Mouse (Mus musculus) heart, embryonic 12.5 days (tissue): ENCODE measurements around the gene Nr4a1. TPM values are rescaled to one million over a fixed set of nuclear protein-coding genes. Genes with fewer than 3 reads are reported as not detected.

Experiments
- ATAC-seq: fragments of 200-750 bp; cut with Nextera tagmentation; 2 replicates; pipeline ENCODE4 v1.8.0; 2017; ENCODE audit warnings: moderate TSS enrichment, moderate library complexity; ENCODE audit not compliant: insufficient number of reproducible peaks, low FRiP score
- H3K27ac ChIP-seq: fragments of 300-500 bp; sonication (generic); 2 replicates; pipeline ENCODE4 v1.5.1; 2016; ENCODE audit warnings: mild to moderate bottlenecking, moderate library complexity; ENCODE audit not compliant: poor library complexity, severe bottlenecking
- H3K27me3 ChIP-seq: fragments of 300-500 bp; sonication (generic); replicated peaks from 2 replicates; pipeline ENCODE4 v1.6.1; 2016; ENCODE audit warnings: mild to moderate bottlenecking, moderate library complexity
- H3K36me3 ChIP-seq: fragments of 300-500 bp; sonication (generic); 2 replicates; pipeline ENCODE4 v1.6.1; 2016; ENCODE audit warnings: mild to moderate bottlenecking, moderate library complexity
- H3K4me1 ChIP-seq: fragments of 300-500 bp; sonication (generic); replicated peaks from 2 replicates; pipeline ENCODE4 v1.6.1; 2016; ENCODE audit warnings: mild to moderate bottlenecking
- H3K4me2 ChIP-seq: fragments of 300-500 bp; sonication (generic); 2 replicates; pipeline ENCODE4 v1.6.1; 2016; ENCODE audit warnings: mild to moderate bottlenecking, moderate library complexity
- H3K4me3 ChIP-seq: fragments of 300-500 bp; sonication (generic); 2 replicates; pipeline ENCODE4 v1.5.1; 2016; ENCODE audit warnings: mild to moderate bottlenecking
- H3K9ac ChIP-seq: fragments of 300-500 bp; sonication (generic); 2 replicates; pipeline ENCODE4 v1.6.1; 2016; ENCODE audit warnings: mild to moderate bottlenecking, moderate library complexity
- H3K9me3 ChIP-seq: fragments of 300-500 bp; sonication (generic); replicated peaks from 2 replicates; pipeline ENCODE4 v1.6.1; 2016; ENCODE audit warnings: mild to moderate bottlenecking, moderate library complexity
- WGBS: fragments of 180-500 bp; shearing (Covaris S2); methylation state at CpG from one replicate; pipeline ENCODE4 v1.1.7; 2016; 5-methylcytosine and 5-hydroxymethylcytosine counted together
- polyA plus RNA-seq: library from polyadenylated mRNA; unstranded; fragments of >200 nt; fragmentation: Nextera tagmentation; extraction: Ambion mirVana; gene quantifications from 2 replicates; pipeline ENCODE4 v1.2.1, GENCODE M21; 2016

The Nr4a1 gene
- polyA plus RNA-seq, 1 experiment from 2014 or later = 14.4 TPM

DNA sequence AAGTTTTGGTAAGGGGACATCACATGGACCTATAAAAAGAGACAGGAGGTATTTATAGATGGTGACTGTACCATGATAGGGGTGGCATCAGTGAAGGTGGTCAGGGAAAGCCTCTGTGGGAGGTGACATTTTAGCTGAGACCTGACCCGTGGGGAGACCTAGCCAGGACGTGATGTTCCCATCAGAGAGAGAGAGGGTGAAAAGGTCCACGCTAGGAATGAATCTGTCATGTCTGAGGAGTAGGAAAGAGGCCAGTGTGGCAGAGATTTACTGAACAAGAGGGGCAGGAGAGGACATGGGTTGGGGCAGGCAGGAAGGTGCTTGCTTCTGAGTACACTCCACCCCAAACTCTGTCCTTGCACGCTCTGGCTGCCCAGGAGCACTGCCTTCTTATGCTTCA is 49.8 kb downstream of the Nr4a1 start:
- H3K9me3 ChIP-seq = no peaks in the 10 kb centered on the region
- ATAC-seq = no peak
- H3K27ac ChIP-seq = no peak overlapping the region
- H3K9ac ChIP-seq = no peak overlapping the region
- 76% methylated on average over 4 of the region's 4 CpGs for WGBS
- no peaks in the 10 kb centered on the region for H3K27me3 ChIP-seq
- no peak overlapping the region for H3K4me3 ChIP-seq
- H3K4me2 ChIP-seq = no peak overlapping the region
- no peaks in the 10 kb centered on the region for H3K36me3 ChIP-seq
- peaks cover 16% of the 10 kb centered on the region for H3K4me1 ChIP-seq

DNA sequence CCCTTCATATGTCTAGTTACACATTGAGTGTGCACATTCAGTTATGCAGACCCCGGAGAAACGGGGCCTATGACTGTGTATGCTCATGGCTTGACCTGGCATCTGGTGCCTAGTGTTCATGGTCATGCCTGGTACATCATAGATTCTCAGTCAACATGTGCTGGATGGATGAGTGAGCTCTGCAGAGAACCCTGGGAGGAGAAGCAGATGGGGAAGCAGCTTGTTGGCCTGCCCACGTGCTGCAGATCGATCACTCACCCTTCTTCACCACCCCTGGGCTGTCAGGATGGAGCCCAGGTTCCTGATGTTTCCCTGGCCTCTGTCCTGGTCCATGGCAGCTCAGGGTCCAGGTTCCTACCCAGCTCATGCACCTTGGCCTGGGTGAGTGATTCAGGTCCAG is 52.4 kb downstream of the Nr4a1 start:
- ATAC-seq = no peak
- no peaks in the 10 kb centered on the region for H3K36me3 ChIP-seq
- no peak overlapping the region for H3K9ac ChIP-seq
- no peak overlapping the region for H3K4me3 ChIP-seq
- no peak overlapping the region for H3K4me2 ChIP-seq
- H3K4me1 ChIP-seq = peaks cover 11% of the 10 kb centered on the region; the same call in 1 of the 2 replicates
- 84% methylated on average over 4 of the region's 4 CpGs for WGBS
- H3K9me3 ChIP-seq = no peaks in the 10 kb centered on the region
- no peak overlapping the region for H3K27ac ChIP-seq
- no peaks in the 10 kb centered on the region for H3K27me3 ChIP-seq

DNA sequence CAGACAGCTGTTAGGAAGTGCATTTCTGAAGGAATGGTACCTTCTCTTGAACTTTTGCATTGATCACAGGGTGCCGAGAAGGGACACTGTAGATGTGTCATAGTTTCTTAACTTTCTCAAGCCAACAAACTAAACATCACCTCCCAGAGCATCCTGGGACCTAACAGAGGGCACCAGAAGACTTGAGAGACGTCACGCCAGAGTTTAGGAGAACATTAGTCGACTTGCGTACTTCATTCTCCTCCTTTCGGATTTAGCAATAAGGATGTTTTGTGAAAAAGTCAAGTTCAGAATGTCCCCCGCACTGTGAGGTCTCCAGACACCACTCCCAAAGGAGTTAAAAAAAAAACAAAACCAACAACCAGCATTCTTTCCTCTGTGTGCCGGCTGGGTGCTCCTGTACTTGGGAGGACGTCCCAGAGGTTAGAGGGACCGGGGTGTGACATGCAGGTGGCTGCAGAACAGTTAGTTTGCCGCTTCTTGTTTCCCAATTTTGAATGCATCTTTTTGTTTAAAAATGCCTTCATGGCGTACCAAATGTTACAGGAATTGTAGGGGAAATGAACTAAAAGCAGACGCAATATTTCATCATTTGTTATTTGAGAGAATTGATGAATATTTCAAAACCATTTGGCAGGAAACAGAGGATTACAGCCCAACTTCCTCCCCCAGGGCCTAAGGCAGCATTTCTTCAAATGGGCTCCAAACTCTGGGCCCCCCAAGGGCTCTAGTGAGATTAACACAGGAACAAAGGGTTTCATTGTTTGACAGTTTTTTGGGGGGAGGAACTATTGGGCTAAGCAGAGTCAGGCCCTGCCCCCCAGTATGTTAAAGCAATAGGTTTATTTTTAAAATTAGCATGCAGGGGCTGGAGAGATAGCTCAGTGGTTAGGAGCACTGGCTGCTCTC is 54.6 kb downstream of the Nr4a1 start:
- Histone ChIP-seq H3K9ac (no peak overlapping the region), H3K4me3 (no peak overlapping the region), H3K9me3 (no peaks in the 10 kb centered on the region), H3K4me1 (peaks cover 11% of the 10 kb centered on the region; the same call in 1 of the 2 replicates), H3K27me3 (no peaks in the 10 kb centered on the region), H3K27ac (no peak overlapping the region), H3K36me3 (no peaks in the 10 kb centered on the region), H3K4me2 (no peak overlapping the region)
- WGBS = 56% methylated on average over 13 of the region's 13 CpGs
- no peak for ATAC-seq

DNA sequence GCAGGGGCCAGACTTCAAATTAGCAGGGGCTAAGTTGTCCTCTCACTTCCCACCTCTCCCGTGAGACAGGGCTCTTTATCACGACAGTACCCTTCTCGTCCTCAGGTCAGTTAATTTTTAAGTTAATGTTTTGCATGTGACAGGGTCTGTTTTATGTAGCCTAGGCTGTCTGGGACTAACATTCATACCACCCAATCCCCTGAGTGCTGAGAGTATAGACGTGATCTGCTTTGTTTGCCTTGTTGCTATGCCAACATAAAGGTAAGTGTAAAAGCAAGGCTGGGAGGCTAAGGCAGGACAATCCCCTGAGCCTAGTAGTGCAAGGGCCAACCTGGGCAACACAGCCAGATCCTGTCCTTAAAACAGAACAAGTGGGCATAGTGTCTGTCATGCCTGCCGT is 55.4 kb downstream of the Nr4a1 start:
- no peak for ATAC-seq
- H3K27me3 ChIP-seq = no peaks in the 10 kb centered on the region
- peaks cover 11% of the 10 kb centered on the region; the same call in 1 of the 2 replicates for H3K4me1 ChIP-seq
- no peak overlapping the region for H3K9ac ChIP-seq
- 25% methylated on average over 5 of the region's 5 CpGs for WGBS
- no peak overlapping the region for H3K4me3 ChIP-seq
- no peak overlapping the region for H3K27ac ChIP-seq
- no peaks in the 10 kb centered on the region for H3K9me3 ChIP-seq
- H3K36me3 ChIP-seq = no peaks in the 10 kb centered on the region
- no peak overlapping the region for H3K4me2 ChIP-seq

DNA sequence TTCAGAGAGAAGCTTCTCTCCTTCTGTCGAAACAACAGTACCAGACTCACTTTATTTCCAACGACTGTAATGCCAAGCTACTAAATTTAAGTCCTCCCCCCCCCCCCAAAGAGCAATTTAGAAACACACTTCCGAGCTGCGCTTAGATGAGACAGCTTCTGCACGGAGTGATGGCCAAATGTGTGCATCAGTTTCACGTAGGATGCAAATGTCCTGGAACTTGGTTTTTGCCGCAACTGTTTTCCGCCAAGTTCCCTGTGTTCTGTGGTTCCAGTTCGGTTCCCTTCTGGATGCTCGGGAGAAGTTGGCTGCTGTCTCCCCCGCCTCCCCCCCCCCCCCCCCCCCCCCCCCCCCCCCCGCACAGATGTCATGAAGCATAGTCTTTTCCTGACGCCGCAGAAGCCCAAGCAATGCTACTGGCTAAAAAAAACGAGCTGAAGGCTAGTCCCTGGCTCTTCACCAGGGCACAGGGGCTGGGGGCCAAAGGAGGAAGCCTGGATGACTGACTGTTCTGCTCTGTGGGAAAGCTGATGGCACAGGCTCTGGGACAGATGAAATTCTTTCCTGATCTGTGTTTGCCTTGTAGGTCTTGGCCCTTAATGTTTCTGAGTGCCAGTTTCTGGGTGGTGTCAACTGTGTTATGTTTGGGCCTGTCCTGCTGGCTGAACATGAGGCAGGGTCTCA is 57.2 kb downstream of the Nr4a1 start:
- no peak for ATAC-seq
- Histone ChIP-seq H3K27ac (no peak overlapping the region), H3K36me3 (no peaks in the 10 kb centered on the region), H3K9ac (no peak overlapping the region), H3K4me1 (peaks cover 15% of the 10 kb centered on the region), H3K9me3 (0 out of 2 replicates have a peak, but pooled peaks cover 2% of the 10 kb centered on the region), H3K27me3 (no peaks in the 10 kb centered on the region), H3K4me2 (no peak overlapping the region), H3K4me3 (no peak overlapping the region)
- WGBS = 57% methylated on average over 12 of the region's 15 CpGs

DNA sequence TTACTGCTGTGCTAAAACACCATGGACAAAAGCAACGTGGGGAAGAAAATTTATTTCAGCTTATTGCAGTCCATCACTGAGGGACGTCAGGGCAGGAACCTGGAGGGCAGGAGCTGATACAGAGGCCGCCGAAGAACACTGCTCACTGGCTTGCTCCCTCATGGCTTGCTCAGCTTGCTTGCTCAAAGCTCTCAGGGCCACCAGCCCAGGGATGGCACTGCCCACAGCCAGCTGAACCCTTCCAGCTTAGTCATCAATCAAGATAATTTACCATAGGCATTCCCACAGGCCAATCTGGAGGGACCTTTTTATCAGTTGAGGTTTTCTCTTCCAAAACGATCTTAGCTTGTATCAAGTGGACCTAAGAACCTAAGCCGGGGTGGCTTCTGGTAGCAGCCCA is 57.9 kb downstream of the Nr4a1 start:
- H3K36me3 ChIP-seq = no peaks in the 10 kb centered on the region
- H3K27ac ChIP-seq = no peak overlapping the region
- 72% methylated on average over 6 of the region's 6 CpGs for WGBS
- ATAC-seq = no peak
- H3K4me1 ChIP-seq = peaks cover 19% of the 10 kb centered on the region
- 0 out of 2 replicates have a peak, but pooled peaks cover 2% of the 10 kb centered on the region for H3K9me3 ChIP-seq
- no peak overlapping the region for H3K4me2 ChIP-seq
- no peaks in the 10 kb centered on the region for H3K27me3 ChIP-seq
- no peak overlapping the region for H3K4me3 ChIP-seq
- no peak overlapping the region for H3K9ac ChIP-seq

DNA sequence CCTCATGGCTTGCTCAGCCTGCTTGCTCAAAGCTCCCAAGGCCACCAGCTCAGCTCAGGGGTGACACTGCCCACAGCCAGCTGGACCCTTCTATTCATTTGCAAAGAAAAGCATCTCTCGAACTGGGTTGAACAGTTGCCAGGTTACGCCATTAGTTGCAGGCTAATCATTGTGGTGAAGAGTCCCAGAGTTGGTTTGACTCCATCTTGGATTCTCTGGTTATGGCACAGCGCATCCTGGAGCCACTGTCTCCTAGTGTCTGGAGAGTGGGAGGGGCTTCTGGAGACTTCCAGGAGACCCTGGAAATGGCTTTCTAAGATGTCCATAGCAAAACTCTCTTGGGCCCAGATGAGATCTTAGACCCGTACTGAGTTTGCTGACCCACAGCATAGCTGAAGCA is 61.3 kb downstream of the Nr4a1 start:
- no peak overlapping the region for H3K4me3 ChIP-seq
- H3K36me3 ChIP-seq = no peaks in the 10 kb centered on the region
- no peak for ATAC-seq
- H3K9me3 ChIP-seq = 0 out of 2 replicates have a peak, but pooled peaks cover 2% of the 10 kb centered on the region
- peak overlapping the region; percentile 67; the same call in 1 of the 2 replicates for H3K4me2 ChIP-seq
- H3K27me3 ChIP-seq = no peaks in the 10 kb centered on the region
- H3K4me1 ChIP-seq = peaks cover 34% of the 10 kb centered on the region
- H3K9ac ChIP-seq = no peak overlapping the region
- no peak overlapping the region for H3K27ac ChIP-seq
- 82% methylated on average over 4 of the region's 4 CpGs for WGBS

DNA sequence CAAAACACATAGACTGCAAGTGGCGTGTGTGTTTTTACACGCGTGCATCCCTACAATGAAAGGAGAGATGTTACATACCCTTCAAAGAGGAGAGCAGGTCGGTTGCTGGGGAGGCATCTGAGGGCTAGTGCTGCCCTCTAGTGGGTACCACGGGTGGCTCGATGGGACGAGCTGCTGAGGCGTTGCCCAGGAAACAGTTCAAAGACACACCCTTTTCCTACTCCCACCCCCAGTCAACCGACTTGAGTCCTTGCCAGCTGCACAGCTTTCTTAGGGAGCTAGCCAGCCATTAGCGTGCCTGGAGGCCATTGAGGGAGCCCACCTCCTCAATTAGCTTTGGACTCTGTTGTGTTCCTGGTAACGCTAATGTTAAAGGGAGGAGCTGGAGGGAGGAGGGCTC is 61.8 kb downstream of the Nr4a1 start:
- Histone ChIP-seq H3K4me1 (peaks cover 36% of the 10 kb centered on the region), H3K4me3 (peak overlapping the region; percentile 35), H3K4me2 (peak overlapping the region; percentile 67), H3K9ac (peak overlapping the region; percentile 1; the same call in 1 of the 2 replicates), H3K27me3 (no peaks in the 10 kb centered on the region), H3K27ac (peak overlapping the region; percentile 32), H3K9me3 (0 out of 2 replicates have a peak, but pooled peaks cover 2% of the 10 kb centered on the region), H3K36me3 (no peaks in the 10 kb centered on the region)
- peak; percentile 71 for ATAC-seq
- WGBS = 4% methylated on average over 11 of the region's 11 CpGs

DNA sequence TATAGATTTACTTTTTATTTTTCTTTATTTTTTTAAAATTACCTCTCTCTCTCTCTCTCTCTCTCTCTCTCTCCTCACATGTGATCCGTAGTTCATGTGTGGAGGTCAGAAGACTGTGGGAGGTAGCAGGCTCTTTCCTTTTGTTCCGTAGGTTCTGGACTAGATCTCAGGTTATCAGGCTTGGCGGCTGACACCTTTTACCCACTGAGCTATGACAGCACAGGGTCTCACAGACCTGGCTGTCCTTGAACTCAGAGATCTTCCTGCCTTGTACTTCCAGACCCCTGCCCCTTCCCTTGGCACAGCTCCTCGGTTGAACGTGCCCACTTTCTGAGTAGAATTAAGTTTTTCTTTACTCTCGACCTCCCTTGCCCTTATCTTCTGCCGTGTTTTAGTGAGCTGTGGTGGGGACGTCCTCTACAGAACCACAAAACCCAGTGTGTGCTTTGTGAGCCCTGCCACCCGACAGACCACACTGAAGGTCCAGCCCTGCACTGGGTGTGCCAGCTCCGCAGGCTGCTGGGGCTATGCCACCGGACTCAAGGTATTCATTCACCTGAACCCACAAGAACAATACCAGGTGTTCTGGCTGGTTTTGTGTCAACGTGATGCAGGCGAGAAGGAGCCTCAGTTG is 62.3 kb downstream of the Nr4a1 start:
- peak overlapping the region; percentile 35 for H3K4me3 ChIP-seq
- peaks cover 41% of the 10 kb centered on the region for H3K4me1 ChIP-seq
- H3K36me3 ChIP-seq = no peaks in the 10 kb centered on the region
- 0 out of 2 replicates have a peak, but pooled peaks cover 2% of the 10 kb centered on the region for H3K9me3 ChIP-seq
- WGBS = 40% methylated on average over 13 of the region's 13 CpGs
- H3K9ac ChIP-seq = peak overlapping the region; percentile 1; the same call in 1 of the 2 replicates
- peak overlapping the region; percentile 67 for H3K4me2 ChIP-seq
- H3K27me3 ChIP-seq = no peaks in the 10 kb centered on the region
- H3K27ac ChIP-seq = peak overlapping the region; percentile 32
- ATAC-seq = peak; percentile 40

DNA sequence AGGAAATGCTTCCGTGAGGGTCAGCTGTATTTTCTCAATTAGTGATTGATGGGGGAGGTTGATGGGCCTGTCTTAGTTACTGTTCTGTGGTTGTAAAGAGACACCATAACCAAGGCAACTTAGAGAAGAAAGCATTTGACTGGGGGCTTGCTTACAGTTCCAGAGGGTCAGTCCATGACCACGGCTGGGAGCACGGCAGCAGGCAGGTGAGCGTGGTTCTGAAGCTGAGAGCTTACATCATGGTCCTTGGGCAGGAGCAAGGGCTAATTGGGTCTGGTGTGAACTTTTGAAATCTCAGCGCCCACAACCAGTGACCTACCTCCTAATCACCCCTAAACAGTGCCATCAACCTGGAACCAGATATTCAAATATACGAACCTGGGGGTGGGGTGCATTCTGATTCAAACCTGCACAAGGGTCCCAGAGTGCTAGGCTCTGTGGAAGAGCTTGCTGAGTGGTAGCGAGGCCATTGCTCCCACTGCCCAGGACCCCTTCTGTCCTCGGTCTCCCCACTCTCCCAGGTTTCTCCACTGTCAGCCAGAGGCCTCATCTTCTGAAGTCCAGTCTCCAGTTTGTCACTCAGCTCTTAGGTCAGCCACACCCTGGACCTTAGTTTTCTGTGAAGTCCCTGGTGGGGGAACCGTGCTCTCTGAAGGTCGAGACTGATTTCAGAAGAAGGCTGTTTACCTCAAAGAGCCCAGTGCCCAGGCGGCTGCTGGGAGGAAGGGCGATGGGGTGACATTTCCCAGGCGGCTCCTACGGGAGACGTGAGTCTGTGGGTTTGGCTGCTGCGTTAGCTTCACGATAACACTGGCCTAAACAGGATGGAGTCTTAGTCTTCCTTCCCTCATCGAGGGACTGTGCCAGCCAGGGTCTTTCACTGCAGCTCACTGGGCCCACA is 63.1 kb downstream of the Nr4a1 start:
- H3K27ac ChIP-seq = peak overlapping the region; percentile 39
- H3K27me3 ChIP-seq = no peaks in the 10 kb centered on the region
- peak overlapping the region; percentile 67 for H3K4me2 ChIP-seq
- H3K4me3 ChIP-seq = no peak overlapping the region; the same call in 1 of the 2 replicates
- H3K9ac ChIP-seq = 0 out of 2 replicates have a peak overlapping the region, but pooled peaks have one; percentile 1
- peaks cover 49% of the 10 kb centered on the region for H3K4me1 ChIP-seq
- H3K36me3 ChIP-seq = no peaks in the 10 kb centered on the region
- 43% methylated on average over 18 of the region's 18 CpGs for WGBS
- H3K9me3 ChIP-seq = 0 out of 2 replicates have a peak, but pooled peaks cover 2% of the 10 kb centered on the region
- no peak for ATAC-seq
